Mouse (Mus musculus) heart, embryonic 14.5 days (tissue): ENCODE results near the gene Rxfp2. TPM values are rescaled to one million over a fixed set of nuclear protein-coding genes. Genes with fewer than 3 reads are reported as not detected.

Source experiments
- ATAC-seq: fragments of 200-750 bp; cut with Nextera tagmentation; 2 replicates; pipeline ENCODE4 v1.8.0; 2017; ENCODE audit warnings: low read depth, moderate TSS enrichment; ENCODE audit not compliant: insufficient number of reproducible peaks, insufficient read depth, low FRiP score
- H3K27ac ChIP-seq, 2 experiments: fragments of 200-500 bp in 1 of 2; fragments of 300-500 bp in 1 of 2; sonication (generic) in 1 of 2; replicated peaks in 1 of 2; 2 replicates each; pipeline ENCODE4 v1.5.1; 2012 to 2014; ENCODE audit warnings: low read depth in 2 of 2, low read length in 2 of 2, control low read depth in 1 of 2, mild to moderate bottlenecking in 1 of 2, mixed read lengths in 1 of 2; ENCODE audit not compliant: control insufficient read depth in 1 of 2, insufficient read depth in 1 of 2
- H3K27me3 ChIP-seq: fragments of 300-500 bp; sonication (generic); 2 replicates; pipeline ENCODE4 v1.6.1; 2014; ENCODE audit warnings: mild to moderate bottlenecking, low read length, control low read depth; ENCODE audit not compliant: control insufficient read depth, insufficient read depth
- H3K36me3 ChIP-seq: fragments of 300-500 bp; sonication (generic); 2 replicates; pipeline ENCODE4 v1.6.1; 2014; ENCODE audit warnings: mild to moderate bottlenecking, control low read depth, low read length, mixed read lengths; ENCODE audit not compliant: control insufficient read depth, insufficient read depth
- H3K4me1 ChIP-seq, 2 experiments: fragments of 200-500 bp in 1 of 2; fragments of 300-500 bp in 1 of 2; sonication (generic) in 1 of 2; 2 replicates each; pipeline ENCODE4 v1.6.1; 2012 to 2014; ENCODE audit warnings: low read length in 2 of 2, control low read depth in 1 of 2, mixed read lengths in 1 of 2; ENCODE audit not compliant: control insufficient read depth in 2 of 2, insufficient read depth in 2 of 2
- H3K4me2 ChIP-seq: fragments of 300-500 bp; sonication (generic); 2 replicates; pipeline ENCODE4 v1.6.1; 2014; ENCODE audit warnings: mild to moderate bottlenecking, low read length
- H3K4me3 ChIP-seq, 2 experiments: fragments of 200-500 bp in 1 of 2; fragments of 300-500 bp in 1 of 2; sonication (generic) in 1 of 2; 2 replicates each; pipeline ENCODE4 v1.5.1; 2012 to 2014; ENCODE audit warnings: low read length in 2 of 2, mild to moderate bottlenecking in 2 of 2, control low read depth in 1 of 2, low read depth in 1 of 2, moderate library complexity in 1 of 2; ENCODE audit not compliant: control insufficient read depth in 1 of 2, insufficient read depth in 1 of 2
- H3K9ac ChIP-seq: fragments of 300-500 bp; sonication (generic); 2 replicates; pipeline ENCODE4 v1.6.1; 2014; ENCODE audit warnings: mild to moderate bottlenecking, low read length
- H3K9me3 ChIP-seq: fragments of 300-500 bp; sonication (generic); 2 replicates; pipeline ENCODE4 v1.6.1; 2016; ENCODE audit warnings: low read length, control low read depth; ENCODE audit not compliant: control insufficient read depth
- WGBS: fragments of 180-500 bp; shearing (Covaris S2); extraction: QIAGEN DNeasy Blood & Tissue Kit; methylation state at CpG from one replicate; pipeline ENCODE4 v1.1.7; 2014; 5-methylcytosine and 5-hydroxymethylcytosine counted together
- polyA plus RNA-seq: library from polyadenylated mRNA; unstranded; fragments of >200 nt; fragmentation: Nextera tagmentation; extraction: Ambion mirVana; gene quantifications from 2 replicates; pipeline ENCODE4 v1.2.1, GENCODE M21; 2014

Gene Rxfp2
- polyA plus RNA-seq, 1 experiment from 2014 or later = 0.15 TPM

- 90% methylated on average over 14 of the region's 14 CpGs for WGBS
- no peak overlapping the region for H3K4me2 ChIP-seq
- H3K4me1 ChIP-seq = no peaks in the 10 kb centered on the region
- no peak for ATAC-seq
- H3K9ac ChIP-seq = no peak overlapping the region
- H3K4me3 ChIP-seq = no peak overlapping the region
- H3K27ac ChIP-seq = no peak overlapping the region
- H3K27me3 ChIP-seq = no peaks in the 10 kb centered on the region
- no peaks in the 10 kb centered on the region for H3K9me3 ChIP-seq
- H3K36me3 ChIP-seq = no peaks in the 10 kb centered on the region
Measured at GRCm38 (mm10) chr5:150024901-150025300, 6.4 kb downstream of the Rxfp2 start.

- H3K4me1 ChIP-seq = no peaks in the 10 kb centered on the region
- WGBS = 87% methylated on average over 15 of the region's 15 CpGs
- H3K4me3 ChIP-seq = no peak overlapping the region
- ATAC-seq = no peak
- H3K27ac ChIP-seq = no peak overlapping the region
- no peak overlapping the region for H3K4me2 ChIP-seq
- no peaks in the 10 kb centered on the region for H3K9me3 ChIP-seq
- H3K9ac ChIP-seq = no peak overlapping the region
- no peaks in the 10 kb centered on the region for H3K36me3 ChIP-seq
- no peaks in the 10 kb centered on the region for H3K27me3 ChIP-seq
Measured at GRCm38 (mm10) chr5:150025326-150025725, 6.9 kb downstream of the Rxfp2 start.

- Histone ChIP-seq H3K36me3 (no peaks in the 10 kb centered on the region), H3K9me3 (no peaks in the 10 kb centered on the region), H3K4me2 (no peak overlapping the region), H3K4me3 (no peak overlapping the region), H3K27me3 (no peaks in the 10 kb centered on the region), H3K4me1 (no peaks in the 10 kb centered on the region), H3K27ac (no peak overlapping the region), H3K9ac (no peak overlapping the region)
- WGBS = 68% methylated on average over 12 of the region's 12 CpGs
- no peak for ATAC-seq
Measured at GRCm38 (mm10) chr5:150026509-150027087, 8.1 kb downstream of the Rxfp2 start.

GRCm38 (mm10) chr5:150031201-150031600, 12.7 kb downstream of the Rxfp2 start:
- Histone ChIP-seq H3K4me3 (no peak overlapping the region), H3K9ac (no peak overlapping the region), H3K27ac (no peak overlapping the region), H3K4me1 (peaks cover 0 to 2% of the 10 kb centered on the region in 2 experiments; a peak in 1 of 4 replicates), H3K27me3 (no peaks in the 10 kb centered on the region), H3K4me2 (no peak overlapping the region), H3K36me3 (no peaks in the 10 kb centered on the region), H3K9me3 (no peaks in the 10 kb centered on the region)
- ATAC-seq = no peak
- WGBS = 49% methylated on average over 6 of the region's 6 CpGs

- Histone ChIP-seq H3K9me3 (no peaks in the 10 kb centered on the region), H3K36me3 (no peaks in the 10 kb centered on the region), H3K27me3 (no peaks in the 10 kb centered on the region), H3K9ac (no peak overlapping the region), H3K4me3 (no peak overlapping the region), H3K27ac (no peak overlapping the region), H3K4me1 (peaks cover 0 to 2% of the 10 kb centered on the region in 2 experiments; a peak in 1 of 4 replicates), H3K4me2 (no peak overlapping the region)
- ATAC-seq = no peak
- WGBS = 84% methylated on average over 3 of the region's 3 CpGs
Measured at GRCm38 (mm10) chr5:150031634-150032033, 13.2 kb downstream of the Rxfp2 start.

GRCm38 (mm10) chr5:150032075-150032492, 13.6 kb downstream of the Rxfp2 start:
- no peak overlapping the region for H3K9ac ChIP-seq
- no peak overlapping the region for H3K27ac ChIP-seq
- H3K36me3 ChIP-seq = no peaks in the 10 kb centered on the region
- no peaks in the 10 kb centered on the region for H3K27me3 ChIP-seq
- no peaks in the 10 kb centered on the region for H3K9me3 ChIP-seq
- H3K4me3 ChIP-seq = no peak overlapping the region
- 40% methylated on average over 3 of the region's 3 CpGs for WGBS
- H3K4me1 ChIP-seq = peaks cover 0 to 2% of the 10 kb centered on the region in 2 experiments; a peak in 1 of 4 replicates
- no peak overlapping the region for H3K4me2 ChIP-seq
- ATAC-seq = no peak; the same call in 1 of the 2 replicates

GRCm38 (mm10) chr5:150036286-150036685, 17.8 kb downstream of the Rxfp2 start:
- H3K9ac ChIP-seq = no peak overlapping the region
- H3K27ac ChIP-seq = no peak overlapping the region
- ATAC-seq = no peak
- WGBS = 84% methylated on average over 8 of the region's 8 CpGs
- H3K4me2 ChIP-seq = no peak overlapping the region
- no peaks in the 10 kb centered on the region for H3K9me3 ChIP-seq
- H3K36me3 ChIP-seq = no peaks in the 10 kb centered on the region
- H3K27me3 ChIP-seq = no peaks in the 10 kb centered on the region
- peaks cover 0 to 3% of the 10 kb centered on the region in 2 experiments; a peak in 2 of 4 replicates for H3K4me1 ChIP-seq
- no peak overlapping the region for H3K4me3 ChIP-seq

GRCm38 (mm10) chr5:150036918-150037317, 18.4 kb downstream of the Rxfp2 start:
- Histone ChIP-seq H3K9ac (no peak overlapping the region), H3K4me2 (no peak overlapping the region), H3K27me3 (no peaks in the 10 kb centered on the region), H3K27ac (no peak overlapping the region), H3K9me3 (no peaks in the 10 kb centered on the region), H3K4me1 (peaks cover 0 to 3% of the 10 kb centered on the region in 2 experiments; a peak in 2 of 4 replicates), H3K36me3 (no peaks in the 10 kb centered on the region), H3K4me3 (no peak overlapping the region)
- no peak for ATAC-seq
- 24% methylated on average over 4 of the region's 4 CpGs for WGBS
